Mouse (Mus musculus) A20 (cell line): ENCODE data around the gene Tob1.

Experiments
- DNase-seq: peaks from one replicate; pipeline ENCODE4 v3.0.0-alpha.2; 2011; ENCODE audit warnings: low read depth, low spot score

Tob1 gene

GRCm38 (mm10) chr11:94198405-94199146 is 12.7 kb upstream of the Tob1 start:
- DNase-seq = peak; percentile 25

- no peak for DNase-seq
These were observed 11.5 kb upstream of the Tob1 start for GRCm38 (mm10) chr11:94199771-94200170.

DNA sequence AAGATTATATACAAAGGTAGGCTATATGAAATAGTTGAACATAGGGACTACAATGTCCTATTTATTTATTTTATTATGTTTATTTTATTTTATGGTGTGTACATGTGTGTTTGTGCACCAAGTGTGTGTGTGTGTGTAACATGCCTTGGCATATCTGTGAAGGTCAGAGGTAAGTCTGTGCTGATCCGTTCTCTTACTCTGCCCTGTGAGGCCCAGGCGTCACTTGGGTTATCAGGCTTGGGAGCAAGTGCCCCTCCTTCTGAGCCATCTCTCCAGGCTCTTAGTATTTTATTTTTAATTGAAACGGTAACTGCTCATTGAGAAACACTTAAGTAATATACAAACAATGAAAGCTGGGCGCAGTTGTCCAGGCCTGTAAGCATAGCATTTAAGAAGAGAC is 10.8 kb upstream of the Tob1 start:
- no peak for DNase-seq

DNA sequence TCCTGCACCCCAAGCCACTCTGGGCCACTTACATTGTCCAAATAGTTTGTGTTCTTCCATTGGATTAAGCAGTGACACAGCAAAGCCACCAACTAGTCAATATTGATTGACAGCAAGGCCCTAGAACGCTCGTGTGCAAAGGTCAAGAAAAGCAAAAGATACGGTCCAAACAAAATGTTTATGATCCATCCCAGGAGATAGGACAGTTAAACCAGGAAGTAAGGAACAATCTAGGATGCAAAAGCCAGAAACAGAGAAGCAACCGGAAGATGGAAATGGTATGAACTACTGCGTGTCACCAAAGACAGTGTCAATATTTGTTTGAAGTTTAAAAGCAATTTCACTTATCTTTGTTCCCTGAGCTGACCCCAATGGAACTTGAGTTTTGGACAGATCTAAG is 9.1 kb upstream of the Tob1 start:
- no peak for DNase-seq

DNA sequence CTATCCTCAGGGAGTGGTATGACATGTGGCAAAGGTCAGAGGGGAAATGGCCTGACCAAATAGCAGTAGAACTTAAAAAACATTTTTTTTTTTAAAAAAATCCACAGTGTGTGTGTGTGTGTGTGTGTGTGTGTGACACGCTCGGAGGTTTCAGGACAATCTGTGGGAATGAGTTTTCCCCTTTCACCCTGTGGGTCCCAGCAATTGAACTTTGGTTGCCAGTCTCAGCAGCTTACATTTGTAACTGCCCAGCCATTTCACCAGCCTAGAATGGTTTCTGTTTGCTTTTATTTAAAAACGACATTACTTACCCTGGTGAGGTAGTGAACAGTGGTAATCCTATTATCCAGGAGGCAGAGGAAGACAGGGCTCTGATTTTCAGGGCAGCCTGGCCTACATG is 8.2 kb upstream of the Tob1 start:
- no peak for DNase-seq

- no peak for DNase-seq
These were observed 4.7 kb upstream of the Tob1 start for GRCm38 (mm10) chr11:94206398-94207114.

DNA sequence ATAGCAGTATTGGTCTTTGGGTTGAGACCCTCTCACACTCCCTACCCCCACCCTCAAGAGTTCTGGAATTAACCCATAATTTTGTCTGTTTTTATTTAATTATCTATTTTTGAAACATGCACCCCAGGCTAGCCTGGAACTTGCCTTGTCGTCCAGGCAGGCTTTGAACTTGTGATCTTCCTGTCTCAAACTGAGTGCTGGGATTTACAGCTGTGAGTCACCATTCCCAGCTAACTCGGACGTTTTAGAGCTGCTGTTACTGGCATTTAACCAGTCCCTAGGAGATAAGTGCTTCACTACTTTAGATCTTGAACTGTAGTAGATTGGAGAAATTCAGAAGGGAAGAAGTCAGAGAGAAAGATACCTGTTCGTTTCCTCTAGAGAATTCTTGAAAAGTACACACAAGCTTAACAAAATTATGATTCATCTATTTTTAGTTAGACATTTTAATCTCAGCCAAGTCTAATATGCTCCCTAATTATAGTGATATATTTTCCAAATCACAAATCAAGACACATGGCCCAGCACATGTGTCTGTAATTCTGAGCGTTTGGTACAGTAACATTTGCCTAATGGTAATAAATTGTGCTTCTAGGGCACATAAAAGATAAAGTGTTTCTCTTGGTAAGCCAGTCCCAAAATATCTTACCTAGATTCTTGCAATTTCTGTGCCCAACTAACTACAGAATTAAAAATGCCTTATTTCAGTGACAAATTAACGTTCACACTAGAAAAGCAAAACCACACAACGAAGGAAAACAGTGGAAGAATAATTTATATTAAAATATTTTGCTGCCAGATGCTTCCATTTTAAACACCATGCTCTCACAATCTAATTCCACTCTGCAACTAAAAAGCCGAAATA is 2.2 kb upstream of the Tob1 start:
- no peak for DNase-seq

- DNase-seq = peak; percentile 87
These were observed 1.5 kb upstream of the Tob1 start for GRCm38 (mm10) chr11:94209695-94210131.

DNA sequence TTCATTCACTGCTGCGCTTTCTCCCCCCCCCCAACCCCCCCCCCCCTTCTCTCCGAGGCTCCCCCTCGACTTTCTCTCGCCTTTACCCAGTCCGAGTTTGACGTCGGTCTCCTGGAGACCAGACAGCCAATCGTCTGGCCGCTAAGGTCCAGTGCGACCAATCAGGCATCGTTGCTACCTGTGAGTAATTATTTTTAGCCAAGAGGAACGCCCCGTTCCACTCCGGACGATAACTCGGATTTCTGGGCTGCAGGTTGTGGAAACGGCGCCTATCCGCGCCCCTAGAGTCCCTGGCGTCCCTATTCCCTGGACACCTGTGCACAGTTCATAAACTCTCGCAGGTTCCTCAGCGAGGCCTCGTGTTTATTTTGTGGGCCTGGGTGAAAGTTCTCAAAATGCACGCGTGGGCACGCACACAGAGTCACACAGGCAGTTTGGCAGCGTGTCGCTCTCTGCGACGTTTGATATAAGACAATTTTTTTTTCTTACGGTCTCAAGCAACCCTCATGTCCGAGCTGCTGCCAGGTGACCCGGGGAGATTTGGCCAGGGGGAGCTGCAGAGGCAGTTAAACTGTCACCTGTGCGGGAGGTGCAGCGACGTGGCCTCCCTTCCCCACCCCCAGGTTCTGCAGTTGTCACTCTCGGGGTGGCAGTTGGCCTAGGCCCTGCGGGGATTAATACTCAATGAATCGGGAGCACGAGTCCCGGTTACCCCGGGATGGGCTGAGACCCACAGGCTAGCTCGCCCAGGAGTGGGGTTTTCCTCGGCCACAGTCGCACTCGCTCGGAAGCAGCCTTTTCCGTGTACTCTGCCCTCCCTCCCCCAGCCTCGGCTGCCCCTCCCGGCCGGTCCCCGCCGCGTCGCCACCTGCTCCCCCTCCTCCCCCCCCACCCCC is 815 bp upstream of the Tob1 start:
- DNase-seq = peak; percentile 97

GRCm38 (mm10) chr11:94211651-94212488 is 616 bp downstream of the Tob1 start:
- DNase-seq = peak; percentile 55

DNA sequence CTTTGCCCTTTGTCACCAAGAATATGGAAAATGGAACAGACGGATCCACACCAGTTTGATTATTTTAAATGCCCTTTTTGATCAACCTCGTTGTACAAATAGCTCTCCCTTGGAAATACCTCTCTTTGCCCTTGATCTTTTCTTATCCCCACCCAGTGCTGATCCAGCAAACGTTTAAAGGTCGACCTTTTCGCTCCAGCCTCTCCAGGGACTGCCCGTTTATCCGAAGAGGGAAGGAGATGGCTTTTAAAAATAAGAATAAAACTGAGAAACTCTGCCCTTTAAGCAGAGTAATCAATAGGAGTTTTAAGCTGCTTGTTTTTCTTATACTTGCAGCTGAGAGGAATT is 1.2 kb downstream of the Tob1 start:
- DNase-seq = no peak

GRCm38 (mm10) chr11:94212997-94213396 is 1.7 kb downstream of the Tob1 start:
- DNase-seq = no peak

DNA sequence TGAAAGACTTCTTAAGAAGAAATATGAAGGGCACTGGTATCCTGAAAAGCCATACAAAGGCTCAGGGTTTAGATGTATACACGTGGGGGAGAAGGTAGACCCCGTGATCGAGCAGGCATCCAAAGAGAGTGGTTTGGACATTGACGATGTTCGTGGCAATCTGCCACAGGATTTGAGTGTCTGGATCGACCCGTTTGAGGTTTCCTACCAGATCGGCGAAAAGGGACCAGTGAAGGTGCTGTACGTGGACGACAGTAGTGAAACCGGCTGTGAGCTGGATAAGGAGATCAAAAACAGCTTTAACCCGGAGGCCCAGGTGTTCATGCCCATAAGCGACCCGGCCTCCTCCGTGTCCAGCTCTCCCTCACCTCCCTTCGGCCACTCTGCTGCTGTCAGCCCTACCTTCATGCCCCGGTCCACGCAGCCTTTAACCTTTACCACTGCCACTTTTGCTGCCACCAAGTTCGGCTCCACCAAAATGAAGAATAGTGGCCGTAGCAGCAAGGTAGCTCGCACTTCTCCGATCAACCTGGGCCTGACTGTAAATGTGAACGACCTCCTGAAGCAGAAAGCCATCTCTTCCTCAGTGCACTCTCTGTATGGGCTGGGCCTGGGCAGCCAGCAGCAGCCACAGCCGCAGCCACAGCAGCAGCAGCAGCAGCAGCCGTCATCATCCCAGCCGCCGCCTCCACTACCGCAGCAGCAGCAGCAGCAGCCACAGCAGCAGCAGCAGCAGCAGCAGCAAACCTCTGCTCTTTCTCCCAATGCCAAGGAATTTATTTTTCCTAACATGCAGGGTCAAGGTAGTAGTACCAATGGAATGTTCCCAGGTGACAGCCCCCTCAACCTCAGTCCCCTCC is 2.7 kb downstream of the Tob1 start:
- no peak for DNase-seq

DNA sequence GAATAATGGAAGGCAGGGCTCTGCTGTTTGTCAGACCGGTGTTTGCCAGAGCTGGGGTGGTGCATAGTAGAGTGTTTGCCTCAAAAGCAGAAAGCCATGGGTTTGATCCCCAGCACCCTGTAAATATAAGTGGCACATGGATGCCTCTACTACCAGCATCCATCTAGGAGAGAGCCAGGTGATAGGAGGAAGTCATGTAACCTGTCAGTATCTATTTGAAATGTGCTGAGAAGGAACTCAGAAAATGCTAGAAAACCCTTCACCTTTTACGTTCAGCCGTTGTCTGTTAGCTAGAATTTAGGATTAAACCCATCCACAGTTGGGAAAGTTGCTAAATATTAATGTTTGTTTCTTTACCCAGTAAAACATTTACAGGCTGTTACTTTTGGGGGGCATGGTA is 4.3 kb downstream of the Tob1 start:
- DNase-seq = no peak

DNA sequence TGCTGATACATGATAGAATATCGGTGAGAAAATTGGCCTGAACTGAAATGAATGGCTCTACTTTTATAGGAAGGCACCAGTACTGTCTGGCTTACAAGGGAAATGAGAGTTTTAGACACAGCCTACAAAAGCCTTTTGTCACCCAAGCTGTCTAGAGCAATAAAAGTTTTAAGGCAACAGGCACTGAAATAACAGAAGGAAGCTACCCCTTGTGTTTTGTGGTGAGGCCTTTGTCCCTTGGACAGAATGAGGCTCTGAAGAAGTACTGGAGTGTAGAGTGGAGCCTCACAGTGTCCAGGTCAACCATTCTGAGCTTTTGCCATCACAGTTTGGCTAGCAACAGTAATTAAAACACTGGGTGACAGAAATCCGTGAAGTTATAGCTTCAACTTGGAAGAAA is 5.0 kb downstream of the Tob1 start:
- DNase-seq = no peak

DNA sequence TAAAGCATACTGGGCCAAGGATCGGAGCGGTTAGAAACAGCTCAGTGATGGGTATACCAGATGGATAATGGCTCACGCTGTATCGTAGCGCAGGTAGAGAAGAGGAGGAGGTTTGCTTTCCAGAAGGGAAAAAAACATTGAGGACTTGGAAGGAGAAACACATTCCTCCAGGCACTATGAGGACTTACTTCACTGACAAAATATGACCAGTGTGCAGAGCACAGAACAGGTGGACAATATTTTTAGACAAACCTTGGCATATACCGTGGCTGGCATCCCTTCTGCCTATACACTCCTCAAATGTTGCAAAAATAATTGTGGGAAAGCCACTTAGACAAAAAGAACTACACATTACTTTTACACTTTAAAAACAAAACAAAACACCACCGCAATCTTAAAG is 10.0 kb downstream of the Tob1 start:
- DNase-seq = no peak

- no peak for DNase-seq
These were observed 12.3 kb downstream of the Tob1 start for GRCm38 (mm10) chr11:94223531-94223930.

DNA sequence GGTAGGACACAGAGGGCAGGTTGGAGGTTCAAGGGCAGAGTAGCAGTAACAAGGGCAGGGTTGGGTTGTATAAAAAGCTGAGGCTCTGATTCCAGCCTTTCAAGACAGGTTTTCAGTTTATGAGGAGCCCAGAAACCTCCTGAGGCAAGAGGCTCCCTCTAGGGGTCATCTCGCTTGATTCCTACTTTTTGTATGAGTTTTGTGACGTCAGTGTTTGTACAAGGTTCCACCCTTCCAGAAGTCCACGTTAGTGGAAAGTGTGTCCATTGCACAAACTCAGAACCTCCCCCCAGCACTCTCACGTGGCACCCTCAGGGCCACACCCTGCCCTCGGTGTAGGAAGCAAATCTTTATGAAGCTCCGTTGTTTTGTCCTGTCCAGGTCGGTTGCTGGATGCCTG is 14.7 kb downstream of the Tob1 start:
- peak; percentile 61 for DNase-seq

DNA sequence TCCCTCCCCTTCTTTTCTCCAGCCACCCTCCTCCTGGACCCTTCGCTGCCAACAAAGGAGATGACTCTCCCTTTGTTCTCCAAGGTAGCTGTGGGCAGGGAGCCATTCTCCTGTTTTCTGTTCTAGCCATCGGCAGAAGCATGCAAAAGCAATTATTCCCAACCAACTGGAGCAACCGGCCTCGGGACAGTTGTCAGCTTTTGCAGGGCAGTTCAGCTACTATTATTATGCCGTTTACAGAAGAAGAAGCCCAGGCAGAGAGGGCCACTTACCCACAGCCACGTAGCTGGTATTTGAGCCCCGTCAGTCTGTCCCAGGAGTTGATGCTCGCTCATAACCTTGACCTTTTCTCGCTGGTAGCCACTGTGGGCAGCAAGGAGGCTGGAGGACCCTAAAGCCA is 17.2 kb downstream of the Tob1 start:
- DNase-seq = no peak
